Mouse (Mus musculus): ENCODE measurements at regions not wholly inside any gene's neighbourhood (a gene's known extent, or its start where the extent isn't known, plus 50 kb on each side); places are given as distances from the start of the nearest gene placed in this dataset.

DNA sequence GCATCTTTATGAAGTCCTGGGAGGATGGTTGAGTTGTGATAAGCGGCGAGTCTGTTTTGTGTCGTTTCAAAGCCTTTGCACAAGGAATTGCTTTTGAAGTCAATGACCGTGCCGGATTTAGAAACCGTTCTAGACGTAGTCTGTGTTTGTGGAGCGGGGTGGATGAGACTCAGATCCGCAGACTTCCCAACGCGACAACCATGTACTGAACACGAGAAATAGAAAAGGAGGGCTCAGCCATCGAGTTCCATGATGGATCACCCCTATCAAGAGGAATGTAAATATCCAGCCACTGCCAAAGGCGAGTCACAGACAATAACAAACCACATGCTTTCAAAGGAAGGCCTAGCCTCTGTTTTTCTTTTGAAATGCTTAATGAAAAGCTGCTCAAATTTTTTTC lies 120.5 kb downstream of the Mterf1b start:
- no peak overlapping the region for H3K4me3 ChIP-seq (replicated peaks; ENCODE audit: low read depth, low read length)
- 54% methylated on average over 14 of the region's 14 CpGs for whole genome bisulfite sequencing
- no peak overlapping the region for H3K9ac ChIP-seq (ENCODE audit: low read depth, low read length)
- no peaks in the 10 kb centered on the region for H3K27me3 ChIP-seq (ENCODE audit: insufficient read depth, low read length)
- ATAC-seq (replicated peaks; ENCODE audit: low FRiP score, low read depth) (no peak), DNase-seq (ENCODE audit: low spot score) (peak; percentile 66)
- no peak overlapping the region for H3K27ac ChIP-seq
- H3K9me3 ChIP-seq (replicated peaks; ENCODE audit: low read length): no peaks in the 10 kb centered on the region
- H3K36me3 ChIP-seq (ENCODE audit: insufficient read depth, low read length): no peaks in the 10 kb centered on the region
- H3K4me2 ChIP-seq (ENCODE audit: low read length): no peak overlapping the region
- no peak for TF ChIP-seq CTCF (IDR thresholded peaks at IDR 0.05; ENCODE audit: low read depth)
- no peaks in the 10 kb centered on the region for H3K4me1 ChIP-seq (replicated peaks; ENCODE audit: insufficient read depth, low read length)

DNA sequence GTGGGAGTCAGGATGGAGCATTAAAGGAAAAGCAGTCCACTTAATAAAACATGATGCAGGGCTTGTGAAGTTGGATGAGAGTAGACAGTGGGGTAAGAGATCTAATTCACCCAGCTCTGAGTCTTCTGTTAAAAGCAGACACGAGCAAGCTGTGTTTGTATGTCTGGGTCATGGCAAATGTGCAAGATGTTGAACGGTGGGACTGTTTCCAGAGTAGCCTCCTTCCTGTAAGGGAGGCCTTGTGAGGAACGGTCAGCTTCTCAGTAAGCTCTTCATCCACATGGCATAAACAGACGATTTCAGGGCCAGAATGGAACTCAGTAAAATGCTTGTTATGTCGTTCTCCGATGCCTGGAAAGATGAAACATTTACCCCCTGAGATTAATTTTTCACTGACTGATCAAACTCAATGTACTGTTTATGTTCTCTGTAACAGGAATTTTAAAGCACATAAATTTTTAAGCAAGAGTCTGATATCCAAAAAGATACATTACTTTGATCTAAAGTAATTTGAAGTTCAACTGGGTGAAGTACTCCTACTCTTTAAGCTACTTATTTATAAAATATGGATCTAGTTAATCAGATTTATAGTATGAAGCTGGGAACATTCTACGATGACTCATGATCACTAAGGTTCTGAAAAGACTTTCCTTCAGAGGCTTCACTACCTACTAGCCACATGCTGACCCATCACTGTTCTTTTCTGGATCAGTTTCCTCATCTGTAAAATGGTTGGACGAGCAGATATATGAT lies 130.6 kb downstream of the Mterf1b start:
- TF ChIP-seq CTCF (IDR thresholded peaks at IDR 0.05; ENCODE audit: low read depth): no peak
- no peak overlapping the region for H3K9ac ChIP-seq (ENCODE audit: low read depth, low read length)
- no peak overlapping the region for H3K4me2 ChIP-seq (ENCODE audit: low read length)
- H3K27me3 ChIP-seq (ENCODE audit: insufficient read depth, low read length): no peaks in the 10 kb centered on the region
- H3K36me3 ChIP-seq (ENCODE audit: insufficient read depth, low read length): no peaks in the 10 kb centered on the region
- no peaks in the 10 kb centered on the region for H3K4me1 ChIP-seq (replicated peaks; ENCODE audit: insufficient read depth, low read length)
- DNase-seq (ENCODE audit: low spot score) (peak; percentile 77), ATAC-seq (replicated peaks; ENCODE audit: low FRiP score, low read depth) (no peak)
- H3K4me3 ChIP-seq (replicated peaks; ENCODE audit: low read depth, low read length): no peak overlapping the region
- H3K9me3 ChIP-seq (replicated peaks; ENCODE audit: low read length): no peaks in the 10 kb centered on the region
- WGBS: 58% methylated on average over 8 of the region's 8 CpGs
- 0 out of 2 replicates have a peak overlapping the region, but pooled peaks have one; percentile 25 for H3K27ac ChIP-seq

DNA sequence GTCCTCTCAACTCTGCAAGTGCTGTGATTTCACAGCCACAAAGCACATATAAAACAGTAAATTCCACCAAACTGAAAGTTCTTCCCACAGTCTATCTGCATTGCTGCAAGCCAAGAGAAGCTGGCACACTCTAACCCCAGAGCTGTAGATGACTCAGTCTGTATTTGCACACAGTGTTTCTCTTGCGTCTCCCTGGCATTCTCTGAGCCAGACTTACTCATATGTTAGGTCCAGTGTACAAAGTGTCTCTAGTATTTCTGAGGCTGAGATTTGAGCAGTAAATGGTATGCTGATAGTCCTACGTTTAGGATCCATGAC lies 131.2 kb downstream of the Mterf1b start:
- Histone ChIP-seq H3K4me2 (ENCODE audit: low read length) (no peak overlapping the region), H3K27ac (no peak overlapping the region), H3K4me1 (replicated peaks; ENCODE audit: insufficient read depth, low read length) (no peaks in the 10 kb centered on the region), H3K9ac (ENCODE audit: low read depth, low read length) (no peak overlapping the region), H3K4me3 (replicated peaks; ENCODE audit: low read depth, low read length) (no peak overlapping the region), H3K36me3 (ENCODE audit: insufficient read depth, low read length) (no peaks in the 10 kb centered on the region), H3K9me3 (replicated peaks; ENCODE audit: low read length) (no peaks in the 10 kb centered on the region), H3K27me3 (ENCODE audit: insufficient read depth, low read length) (no peaks in the 10 kb centered on the region)
- TF ChIP-seq CTCF (IDR thresholded peaks at IDR 0.05; ENCODE audit: low read depth): no peak
- DNase-seq (ENCODE audit: low spot score): no peak
- 73% methylated on average over 2 of the region's 2 CpGs for WGBS
- no peak for ATAC-seq (replicated peaks; ENCODE audit: low FRiP score, low read depth)

DNA sequence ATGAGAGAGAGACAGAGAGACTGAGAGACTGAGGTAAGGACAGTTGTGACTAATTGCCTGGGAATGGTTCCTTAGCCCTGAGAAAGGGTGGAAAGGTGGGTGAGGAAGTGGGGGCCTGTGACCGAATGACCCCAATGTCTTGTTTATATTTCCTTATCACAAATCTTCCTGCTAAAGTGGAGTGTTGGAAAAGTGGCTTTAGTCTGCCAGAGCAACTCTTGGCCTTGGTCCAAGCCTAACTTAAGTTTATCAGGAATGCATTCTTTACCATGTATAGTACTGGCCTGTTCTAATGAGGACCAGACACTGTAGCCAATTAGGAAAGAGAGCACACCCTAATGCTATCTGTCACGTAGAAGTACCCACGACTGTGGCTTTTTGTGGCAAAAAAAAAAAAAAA lies 133.6 kb downstream of the Mterf1b start:
- Histone ChIP-seq H3K27ac (no peak overlapping the region), H3K36me3 (ENCODE audit: insufficient read depth, low read length) (no peaks in the 10 kb centered on the region), H3K27me3 (ENCODE audit: insufficient read depth, low read length) (no peaks in the 10 kb centered on the region), H3K9me3 (replicated peaks; ENCODE audit: low read length) (no peaks in the 10 kb centered on the region), H3K4me2 (ENCODE audit: low read length) (no peak overlapping the region), H3K9ac (ENCODE audit: low read depth, low read length) (no peak overlapping the region), H3K4me1 (replicated peaks; ENCODE audit: insufficient read depth, low read length) (no peaks in the 10 kb centered on the region), H3K4me3 (replicated peaks; ENCODE audit: low read depth, low read length) (no peak overlapping the region)
- ATAC-seq (replicated peaks; ENCODE audit: low FRiP score, low read depth): no peak
- 6% methylated on average over 3 of the region's 3 CpGs for WGBS
- no peak for TF ChIP-seq CTCF (IDR thresholded peaks at IDR 0.05; ENCODE audit: low read depth)
- peak; percentile 69 for DNase-seq (ENCODE audit: low spot score)

DNA sequence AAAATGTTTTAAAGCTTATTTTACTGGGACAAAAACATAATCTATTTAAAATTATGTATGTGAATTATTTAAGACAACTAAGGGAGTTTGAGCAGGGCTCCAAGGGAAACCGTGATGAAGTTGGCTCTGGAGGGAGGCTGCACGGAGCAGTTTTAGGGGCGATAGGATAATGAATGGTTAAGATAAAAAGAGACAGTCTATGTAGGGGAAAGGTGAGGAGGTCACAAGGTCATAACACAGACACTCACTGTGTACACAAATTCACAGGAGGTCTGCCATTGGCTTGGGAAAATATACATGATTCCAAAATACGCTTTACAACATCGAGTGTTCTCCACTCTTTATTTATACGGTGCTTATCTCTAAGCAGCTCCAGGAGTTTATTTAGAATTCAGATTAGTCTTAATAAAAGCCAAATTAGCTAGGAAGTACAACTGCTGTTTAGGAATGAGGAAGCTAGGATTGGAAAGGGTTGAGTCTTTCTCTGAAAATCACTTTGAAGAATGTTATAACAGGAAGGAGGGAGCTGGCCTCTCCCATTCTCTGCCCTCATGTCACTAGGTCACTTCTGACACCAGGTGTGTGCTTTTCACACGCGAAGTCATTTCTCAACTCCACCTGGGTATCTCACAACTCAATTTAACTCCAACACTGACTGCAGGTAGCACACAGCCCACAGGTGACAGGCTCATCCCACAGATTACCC lies 134.3 kb downstream of the Mterf1b start:
- ATAC-seq (replicated peaks; ENCODE audit: low FRiP score, low read depth): no peak
- Histone ChIP-seq H3K4me3 (replicated peaks; ENCODE audit: low read depth, low read length) (no peak overlapping the region), H3K4me1 (replicated peaks; ENCODE audit: insufficient read depth, low read length) (no peaks in the 10 kb centered on the region), H3K4me2 (ENCODE audit: low read length) (no peak overlapping the region), H3K9ac (ENCODE audit: low read depth, low read length) (no peak overlapping the region), H3K27ac (no peak overlapping the region), H3K9me3 (replicated peaks; ENCODE audit: low read length) (no peaks in the 10 kb centered on the region), H3K27me3 (ENCODE audit: insufficient read depth, low read length) (no peaks in the 10 kb centered on the region), H3K36me3 (ENCODE audit: insufficient read depth, low read length) (no peaks in the 10 kb centered on the region)
- 25% methylated on average over 8 of the region's 8 CpGs for WGBS
- peak; percentile 52 for DNase-seq (ENCODE audit: low spot score)
- no peak for TF ChIP-seq CTCF (IDR thresholded peaks at IDR 0.05; ENCODE audit: low read depth)

DNA sequence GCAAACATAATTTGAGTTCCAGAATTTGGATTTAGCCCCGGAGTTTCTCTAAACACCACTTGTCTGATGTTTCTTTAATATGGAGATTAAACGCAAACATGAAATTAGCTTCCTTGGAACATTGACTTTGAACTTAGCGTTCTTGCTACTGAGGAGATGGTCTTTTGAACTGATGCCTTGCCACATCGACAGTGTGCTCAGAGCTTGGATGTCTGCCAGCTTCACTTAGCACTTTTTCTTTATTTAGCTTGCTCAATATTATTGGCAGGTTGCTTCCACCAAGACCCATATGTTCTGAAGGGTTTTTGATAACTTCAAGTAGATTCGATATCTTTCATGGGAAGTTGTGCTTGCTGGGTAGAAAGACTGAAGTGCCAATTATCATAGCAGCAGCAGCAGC lies 143.5 kb downstream of the Mterf1b start:
- Histone ChIP-seq H3K9me3 (replicated peaks; ENCODE audit: low read length) (no peaks in the 10 kb centered on the region), H3K36me3 (ENCODE audit: insufficient read depth, low read length) (no peaks in the 10 kb centered on the region), H3K4me2 (ENCODE audit: low read length) (no peak overlapping the region), H3K27me3 (ENCODE audit: insufficient read depth, low read length) (no peaks in the 10 kb centered on the region), H3K4me3 (replicated peaks; ENCODE audit: low read depth, low read length) (no peak overlapping the region), H3K4me1 (replicated peaks; ENCODE audit: insufficient read depth, low read length) (no peaks in the 10 kb centered on the region), H3K27ac (no peak overlapping the region), H3K9ac (ENCODE audit: low read depth, low read length) (no peak overlapping the region)
- TF ChIP-seq CTCF (IDR thresholded peaks at IDR 0.05; ENCODE audit: low read depth): no peak
- ATAC-seq (replicated peaks; ENCODE audit: low FRiP score, low read depth) (no peak), DNase-seq (ENCODE audit: low spot score) (no peak)
- 71% methylated on average over 5 of the region's 5 CpGs for WGBS

Measured in kidney, postnatal 0 days (tissue).